Mouse (Mus musculus) olfactory bulb, adult 2 months (tissue): ENCODE results near the gene Taf10. TPM values are rescaled to one million over a fixed set of nuclear protein-coding genes. Genes with fewer than 3 reads are reported as not detected.

Source experiments
- H3K27ac ChIP-seq: fragments of 200-500 bp; 2 replicates; pipeline ENCODE4 v1.5.1; 2012; ENCODE audit warnings: low read depth, low read length; ENCODE audit not compliant: insufficient read depth
- H3K4me1 ChIP-seq: fragments of 200-500 bp; 2 replicates; pipeline ENCODE4 v1.6.1; 2012; ENCODE audit warnings: low read length; ENCODE audit not compliant: control insufficient read depth, insufficient read depth
- H3K4me3 ChIP-seq: fragments of 200-500 bp; 2 replicates; pipeline ENCODE4 v1.5.1; 2012; ENCODE audit warnings: mild to moderate bottlenecking, low read depth, low read length, moderate library complexity; ENCODE audit not compliant: insufficient read depth
- CTCF ChIP-seq: fragments of 200-500 bp; IDR thresholded peaks from 2 replicates; pipeline ENCODE4 v1.5.1; 2012; ENCODE audit warnings: low read depth, mild to moderate bottlenecking, low read length, moderate library complexity; ENCODE audit not compliant: insufficient read depth
- POLR2A ChIP-seq: fragments of 200-500 bp; IDR thresholded peaks from 2 replicates; pipeline ENCODE4 v1.6.1; 2012; ENCODE audit warnings: mild to moderate bottlenecking, low read depth, low read length, moderate library complexity; ENCODE audit not compliant: insufficient read depth
- WGBS: fragments of 180-500 bp; shearing (Covaris S2); methylation state at CpG from one replicate; pipeline ENCODE4 v1.1.7; 2018; 5-methylcytosine and 5-hydroxymethylcytosine counted together
- polyA plus RNA-seq: library from polyadenylated mRNA; stranded (reverse); fragments of >200 nt; gene quantifications from 2 replicates; pipeline ENCODE4 v1.2.4, GENCODE M21; 2012; ENCODE audit warnings: low replicate concordance; ENCODE audit not compliant: missing spikeins, insufficient read depth, insufficient read length

The Taf10 gene
- polyA plus RNA-seq, 1 experiment: not detected

DNA sequence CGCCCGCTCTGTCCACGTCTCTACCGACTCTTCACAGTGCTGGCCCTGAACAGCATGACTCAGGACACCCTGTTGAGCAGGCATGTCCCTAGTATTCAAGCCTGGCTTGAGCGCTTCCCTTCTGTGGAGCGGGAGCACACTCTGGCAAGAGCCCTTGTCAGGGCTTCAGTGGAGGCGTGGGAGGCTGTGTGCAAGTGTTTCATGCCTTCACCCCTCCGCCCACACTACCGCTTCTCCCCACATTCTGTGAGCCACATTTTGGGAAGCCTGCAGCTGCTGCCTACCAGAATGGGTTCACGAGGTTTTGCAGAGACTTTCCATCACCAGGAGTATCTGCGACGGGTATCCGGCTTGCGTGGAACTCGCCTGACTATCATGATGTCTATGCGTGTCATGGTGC is 41.0 kb downstream of the Taf10 start:
- no peak overlapping the region for H3K27ac ChIP-seq
- 65% methylated on average over 16 of the region's 16 CpGs for WGBS
- H3K4me3 ChIP-seq: no peak overlapping the region
- TF ChIP-seq POLR2A (no peak), CTCF (no peak)
- H3K4me1 ChIP-seq: peaks cover 7% of the 10 kb centered on the region

- no peak for TF ChIP-seq CTCF
- TF ChIP-seq POLR2A: no peak
These were observed 53.3 kb downstream of the Taf10 start for GRCm38 (mm10) chr7:105690875-105691274.

More at GRCm38 (mm10) chr7:105690875-105691274, 53.3 kb downstream of the Taf10 start:
- 58% methylated on average over 1 of the region's 1 CpGs for WGBS
- no peaks in the 10 kb centered on the region for H3K4me1 ChIP-seq
- no peak overlapping the region for H3K27ac ChIP-seq
- no peak overlapping the region for H3K4me3 ChIP-seq

Other genes starting within 250 kb of the Taf10 start
- gene Smpd1, start 190.0 kb downstream of the Taf10 start, polyA plus RNA-seq: not detected in 2 replicates
- gene Apbb1, start 162.7 kb downstream of the Taf10 start, polyA plus RNA-seq: not detected in 2 replicates
- gene Hpx, start 144.2 kb downstream of the Taf10 start, polyA plus RNA-seq: not detected in 2 replicates
- not detected in 2 replicates for gene Trim3, start 110.8 kb downstream of the Taf10 start, polyA plus RNA-seq
- not detected in 2 replicates for gene Timm10b, start 104.3 kb downstream of the Taf10 start, polyA plus RNA-seq
- not detected in 2 replicates for gene Arfip2, start 103.9 kb downstream of the Taf10 start, polyA plus RNA-seq
- not detected in 2 replicates for gene Gm45799, start 103.8 kb downstream of the Taf10 start, polyA plus RNA-seq
- not detected in 2 replicates for gene Dnhd1, start 93.5 kb downstream of the Taf10 start, polyA plus RNA-seq
- not detected in 2 replicates for gene Ilk, start 7.8 kb downstream of the Taf10 start, polyA plus RNA-seq
- not detected in 2 replicates for gene Rrp8, start 7.0 kb downstream of the Taf10 start, polyA plus RNA-seq
- 125 TPM in 1 of 2 replicates, not detected in the other for gene Tpp1, start 7.9 kb upstream of the Taf10 start, polyA plus RNA-seq
- gene Dchs1, start 43.3 kb upstream of the Taf10 start, polyA plus RNA-seq: not detected in 2 replicates
- not detected in 2 replicates for gene Mrpl17, start 66.7 kb upstream of the Taf10 start, polyA plus RNA-seq
- not detected in 2 replicates for gene Gm4070, start 209.6 kb upstream of the Taf10 start, polyA plus RNA-seq